Mouse (Mus musculus) liver, postnatal 0 days (tissue): ENCODE data around the gene Mycl.

Experiments used
- CTCF ChIP-seq: sonication (generic); IDR thresholded peaks from 2 replicates; pipeline ENCODE4 v1.5.1; 2016; ENCODE audit warnings: antibody characterized with exemption, low read depth
- EP300 ChIP-seq: IDR thresholded peaks from 2 replicates; pipeline ENCODE4 v1.6.1; 2016; ENCODE audit warnings: antibody characterized with exemption, low read depth, mild to moderate bottlenecking

DNA sequence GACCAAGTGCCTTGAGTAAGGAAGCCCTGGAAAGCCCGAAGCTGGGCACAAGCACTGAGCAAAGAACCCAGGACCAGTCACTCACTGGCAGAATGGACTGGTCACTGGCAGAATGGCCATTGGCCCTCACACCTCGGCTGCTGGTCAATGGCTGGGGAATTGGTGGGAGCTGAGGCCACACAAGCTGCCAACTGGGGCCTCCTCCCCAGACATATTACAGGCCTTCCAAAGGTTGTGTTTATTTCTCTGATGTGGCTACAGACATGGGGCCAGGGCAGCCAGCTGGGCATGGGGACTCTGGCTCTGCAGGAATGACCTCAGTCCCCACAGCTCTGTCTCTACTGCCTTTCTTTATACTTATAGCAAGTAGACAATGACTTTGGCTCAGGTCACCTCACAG is 16.6 kb upstream of the Mycl start:
- TF ChIP-seq CTCF (no peak), EP300 (no peak)
